Mouse (Mus musculus): ENCODE results near the gene Tmeff1.

- TF ChIP-seq CTCF (IDR thresholded peaks at IDR 0.05; ENCODE audit: control insufficient read depth, insufficient read depth, insufficient replicate concordance, low read depth, low read length) (no peak), POLR2A (IDR thresholded peaks at IDR 0.05; ENCODE audit: control insufficient read depth, low read depth, low read length) (no peak)
These were observed 91.7 kb downstream of the Tmeff1 start for GRCm38 (mm10) chr4:48676570-48677185.
